Mouse (Mus musculus) macrophage (primary cell): ENCODE results near the gene Gm44502. TPM values are rescaled to one million over a fixed set of nuclear protein-coding genes. Genes with fewer than 3 reads are reported as not detected.
A peak's percentile ranks its signal among the peaks of the same experiment; 100 is the strongest.

ENCODE experiments used
- H3K27ac ChIP-seq: fragments of 350-480 bp; formaldehyde crosslinking; 2 replicates; pipeline ENCODE4 v1.9.0; 2021
- H3K36me3 ChIP-seq: fragments of 350-480 bp; formaldehyde crosslinking; 2 replicates; pipeline ENCODE4 v1.9.0; 2021; ENCODE audit errors: inconsistent target
- H3K4me3 ChIP-seq: fragments of 350-480 bp; formaldehyde crosslinking; 2 replicates; pipeline ENCODE4 v1.9.0; 2021; ENCODE audit errors: inconsistent target
- H3K79me2 ChIP-seq: fragments of 350-480 bp; formaldehyde crosslinking; 2 replicates; pipeline ENCODE4 v1.9.0; 2021; ENCODE audit errors: inconsistent target
- WGBS: methylation state at CpG from one replicate; pipeline ENCODE4 v1.1.7; 2026; ENCODE audit warnings: inconsistent platforms; ENCODE audit not compliant: missing documents; 5-methylcytosine and 5-hydroxymethylcytosine counted together
- polyA plus RNA-seq: library from polyadenylated mRNA; stranded (reverse); fragments of 250-400 nt; gene quantifications from 3 replicates; pipeline ENCODE4 v1.2.4, GENCODE M21; 2018; ENCODE audit warnings: inconsistent platforms
- total RNA-seq, 78 experiments: library from RNA; depleted of rRNA; stranded (reverse); fragments of 250-400 nt; gene quantifications; 1 replicate in 9 of 78; 2 replicates in 24 of 78; 3 replicates in 43 of 78; 4 replicates in 2 of 78; pipeline ENCODE4 v1.2.4; 2018; ENCODE audit warnings: inconsistent platforms in 56 of 78

Gene Gm44502
- 1 to 10 TPM in 24 of 26 experiments, under 1 TPM in 1, not detected in 1; 0.99 to 5.0 (median 3.0) TPM for total RNA-seq (2018; cell fraction: chromatin; rRNA removed)
- total RNA-seq (2018; cell fraction: cytosol; rRNA removed) = under 1 TPM in 14 of 26 experiments, not detected in 12; 0.03 to 0.22 (median 0.08) TPM
- 1 to 10 TPM in 15 of 26 experiments, under 1 TPM in 10, not detected in 1; 0.49 to 6.1 (median 1.2) TPM for total RNA-seq (2018; cell fraction: nucleus; rRNA removed)
- polyA plus RNA-seq = 0.07 to 0.42 TPM in 2 of 3 replicates, not detected in the other

DNA sequence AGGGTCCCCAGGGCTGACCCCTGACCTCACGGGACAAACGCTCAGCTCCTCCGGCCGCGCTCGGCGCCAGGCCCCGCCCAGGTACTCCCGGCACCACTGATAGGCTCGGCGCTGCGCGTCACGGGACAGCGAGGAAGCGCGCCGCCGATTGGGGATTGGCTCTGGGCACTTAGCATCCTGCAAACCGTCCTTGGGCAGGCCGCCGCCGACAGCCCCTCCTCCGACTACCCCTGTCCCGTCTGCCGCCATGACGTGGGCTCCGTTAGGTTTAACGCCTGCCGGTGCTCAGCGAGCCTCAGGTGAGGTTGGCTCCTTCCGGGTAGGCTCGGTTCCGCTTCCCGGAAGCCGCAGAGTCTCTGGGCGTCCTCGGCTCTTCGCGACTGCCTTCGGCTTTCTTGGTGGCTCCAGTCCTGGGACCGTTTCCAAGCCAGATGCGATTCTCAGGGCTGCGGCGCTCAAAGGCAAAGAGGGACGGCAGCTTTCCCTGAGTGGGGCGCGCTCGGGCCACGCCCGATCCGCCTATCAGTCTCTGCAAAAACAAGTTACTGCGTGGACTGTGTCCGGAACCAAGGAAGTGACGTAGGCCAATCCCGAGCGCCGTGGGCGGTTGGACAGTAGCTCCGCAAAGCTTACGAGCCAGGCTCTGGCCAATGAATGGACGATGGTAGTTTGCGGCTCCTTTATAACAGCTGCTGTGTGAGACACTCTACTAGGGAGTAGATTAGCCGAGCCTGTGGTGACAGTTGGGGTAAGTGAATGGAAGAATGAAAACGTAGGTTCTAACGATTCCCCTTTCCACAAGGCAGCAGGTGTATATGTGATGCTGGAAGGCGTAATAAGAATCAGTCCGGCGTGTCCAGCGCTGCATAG lies at the start of gene Gm44502, which contains the start of the genes C730034F03Rik and Chkb:
Gene Gm44502, minus strand, starts transcription at position 345 of the 870 bp plus-strand sequence.
Gene C730034F03Rik, plus strand, starts transcription at position 238 of the 870 bp plus-strand sequence.
Gene Chkb, minus strand, starts transcription at position 557 of the 870 bp plus-strand sequence.
- H3K4me3 ChIP-seq = peak within 1 kb of the TSS; percentile 83
- H3K79me2 ChIP-seq = peaks cover 12% of the 10 kb centered on the region
- peaks cover 20% of the 10 kb centered on the region; the same call in 1 of the 2 replicates for H3K36me3 ChIP-seq
- under 1% methylated on average over 57 of the region's 70 CpGs for WGBS
- H3K27ac ChIP-seq = peak within 1 kb of the TSS; percentile 94

DNA sequence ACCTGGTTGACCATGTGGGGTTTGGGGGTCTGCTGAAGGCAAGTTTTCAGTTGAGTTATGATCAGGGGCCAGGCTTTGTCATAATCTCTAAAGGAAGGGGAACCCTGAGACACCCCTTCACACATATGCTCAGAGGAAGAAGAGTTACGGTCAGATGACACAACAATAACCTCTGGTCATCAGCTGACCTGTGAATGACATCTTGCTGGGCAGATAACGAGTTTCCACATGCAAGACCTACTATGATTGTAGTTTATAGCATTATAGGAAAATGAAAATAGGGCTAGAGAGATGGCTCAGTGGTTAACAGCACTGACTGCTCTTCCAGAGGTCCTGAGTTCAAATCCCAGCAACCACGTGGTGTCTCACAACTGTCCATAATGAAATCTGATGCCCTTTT lies 49.1 kb upstream of the Gm44502 start:
- Histone ChIP-seq H3K79me2 (no peaks in the 10 kb centered on the region; the same call in 1 of the 2 replicates), H3K27ac (no peak overlapping the region), H3K36me3 (no peaks in the 10 kb centered on the region), H3K4me3 (no peak overlapping the region)
- 87% methylated on average over 3 of the region's 3 CpGs for WGBS

DNA sequence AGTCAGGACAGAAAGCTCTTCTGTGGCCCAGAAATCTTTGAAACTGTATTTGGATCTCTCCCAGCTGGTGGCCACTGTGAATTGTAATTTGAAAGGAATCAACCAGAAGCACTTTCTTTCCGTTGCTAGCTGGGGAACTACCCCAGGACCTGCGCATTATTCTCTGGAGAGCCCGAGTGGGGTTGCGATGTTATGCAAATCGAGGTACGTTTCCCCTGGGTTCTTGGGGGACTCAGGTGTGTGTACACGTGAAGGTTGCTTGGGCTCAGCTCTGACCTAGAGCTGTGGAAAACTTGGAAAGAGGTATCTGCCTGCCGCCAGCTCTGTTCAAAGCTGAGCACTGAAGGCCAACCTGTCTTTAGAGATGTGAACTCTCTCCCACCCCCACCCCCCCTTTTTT lies 48.3 kb upstream of the Gm44502 start:
- H3K27ac ChIP-seq = no peak overlapping the region
- 68% methylated on average over 8 of the region's 8 CpGs for WGBS
- no peak overlapping the region for H3K4me3 ChIP-seq
- H3K79me2 ChIP-seq = no peaks in the 10 kb centered on the region; the same call in 1 of the 2 replicates
- no peaks in the 10 kb centered on the region for H3K36me3 ChIP-seq

DNA sequence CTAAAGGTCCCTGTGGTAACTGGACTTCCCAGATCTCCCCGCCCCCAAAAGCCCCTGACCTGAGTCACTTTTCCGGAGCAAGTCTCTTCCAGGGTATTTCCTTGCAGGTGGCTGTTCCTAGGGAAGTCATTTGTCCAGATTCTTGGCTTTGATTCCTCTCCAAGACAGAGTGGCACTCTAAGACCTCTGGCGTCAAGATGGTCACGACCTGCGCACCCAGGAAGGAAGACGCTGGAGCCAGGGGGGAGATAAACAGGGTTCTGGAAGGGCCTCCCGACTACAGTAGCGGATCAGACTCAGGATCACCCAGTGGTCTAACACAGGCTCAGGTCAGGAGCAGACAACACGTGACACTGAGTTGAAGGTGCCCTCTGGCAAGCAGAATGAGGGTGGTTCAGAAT lies 47.6 kb upstream of the Gm44502 start, which contains the start of gene Arsa:
Gene Arsa, minus strand, starts transcription at position 335 of the 401 bp plus-strand sequence.
- H3K36me3 ChIP-seq = no peaks in the 10 kb centered on the region
- H3K4me3 ChIP-seq = peak within 1 kb of the TSS; percentile 83
- H3K79me2 ChIP-seq = no peaks in the 10 kb centered on the region; the same call in 1 of the 2 replicates
- H3K27ac ChIP-seq = peak within 1 kb of the TSS; percentile 71
- 81% methylated on average over 9 of the region's 9 CpGs for WGBS

DNA sequence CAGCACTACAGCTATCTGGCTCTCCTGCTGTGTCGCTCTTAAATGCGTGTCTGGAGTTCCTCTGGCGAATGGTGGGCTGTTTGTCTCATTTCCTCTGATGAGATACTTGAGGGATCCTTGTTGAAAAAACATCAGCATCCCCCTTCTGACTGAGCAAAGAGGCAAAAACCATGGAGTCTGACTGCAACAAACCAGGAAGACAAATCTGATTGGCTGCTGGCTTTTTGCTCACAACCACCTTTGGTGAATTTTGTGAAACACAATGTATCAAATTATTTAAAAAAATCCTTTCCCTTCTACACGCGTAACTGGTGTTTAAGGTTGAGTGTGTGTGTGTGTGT lies 46.9 kb upstream of the Gm44502 start:
- Histone ChIP-seq H3K27ac (peak overlapping the region; percentile 71), H3K79me2 (no peaks in the 10 kb centered on the region; the same call in 1 of the 2 replicates), H3K4me3 (peak overlapping the region; percentile 83), H3K36me3 (no peaks in the 10 kb centered on the region)
- WGBS = 4% methylated on average over 5 of the region's 5 CpGs

DNA sequence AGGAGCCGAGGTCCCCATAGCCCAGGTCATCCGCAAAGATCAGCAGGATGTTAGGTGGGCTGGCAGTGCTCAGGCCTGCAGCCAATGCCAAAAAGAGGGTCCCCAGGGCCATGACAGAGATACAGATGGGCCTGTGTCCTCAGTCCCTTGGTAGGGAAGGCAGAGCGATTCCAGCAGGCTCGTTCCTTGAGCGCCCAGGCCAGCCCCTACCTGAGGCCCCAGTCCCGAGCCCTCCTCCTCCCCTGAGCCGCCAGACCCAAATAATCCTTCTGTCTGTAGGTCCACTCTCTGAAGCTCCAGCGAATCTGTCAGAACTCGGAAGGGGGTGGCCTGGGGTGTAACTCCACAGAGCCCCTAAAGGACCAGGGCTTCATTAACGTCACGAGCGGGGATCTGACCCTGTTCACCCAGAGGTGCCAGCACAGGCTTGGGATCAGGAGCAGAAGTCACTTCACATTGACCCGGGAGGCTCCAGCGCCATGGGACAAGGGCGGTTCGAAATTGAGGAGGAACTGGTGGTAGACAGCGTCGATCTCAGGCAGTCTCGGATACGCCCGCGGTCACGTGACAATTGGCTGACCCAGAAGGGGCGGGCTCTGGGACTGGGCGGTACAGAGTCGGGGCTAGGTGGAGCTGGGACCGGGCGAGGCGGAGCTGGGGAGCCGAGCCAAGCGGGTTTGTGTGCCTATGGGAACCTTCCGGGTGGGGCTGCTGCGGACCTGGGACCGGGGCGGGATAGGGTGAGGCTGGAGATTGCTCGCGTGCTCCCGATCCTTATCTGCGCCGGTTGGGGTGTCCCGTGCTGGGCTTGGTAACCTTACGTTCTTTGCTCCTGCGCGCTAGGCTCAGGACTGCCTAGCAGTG lies 46.3 kb upstream of the Gm44502 start:
- Histone ChIP-seq H3K36me3 (no peaks in the 10 kb centered on the region), H3K4me3 (peak overlapping the region; percentile 83), H3K27ac (peak overlapping the region; percentile 71), H3K79me2 (no peaks in the 10 kb centered on the region; the same call in 1 of the 2 replicates)
- WGBS = 10% methylated on average over 44 of the region's 44 CpGs

DNA sequence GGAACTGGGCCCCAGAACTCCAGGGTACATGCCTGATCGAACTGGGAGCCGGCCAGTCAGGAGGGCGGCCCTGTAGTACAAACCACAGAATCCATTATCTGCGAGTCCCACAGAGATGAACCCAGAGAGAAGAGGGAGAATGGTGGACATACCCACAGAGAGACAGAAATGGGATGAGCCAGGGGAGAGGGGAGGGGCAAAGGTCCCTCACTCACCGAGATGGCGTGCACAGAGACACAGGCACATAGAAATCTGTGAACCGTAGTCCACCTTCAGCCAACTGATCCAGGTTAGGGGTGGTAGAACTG lies 45.8 kb upstream of the Gm44502 start:
- WGBS = 90% methylated on average over 7 of the region's 7 CpGs
- H3K4me3 ChIP-seq = peak overlapping the region; percentile 83

DNA sequence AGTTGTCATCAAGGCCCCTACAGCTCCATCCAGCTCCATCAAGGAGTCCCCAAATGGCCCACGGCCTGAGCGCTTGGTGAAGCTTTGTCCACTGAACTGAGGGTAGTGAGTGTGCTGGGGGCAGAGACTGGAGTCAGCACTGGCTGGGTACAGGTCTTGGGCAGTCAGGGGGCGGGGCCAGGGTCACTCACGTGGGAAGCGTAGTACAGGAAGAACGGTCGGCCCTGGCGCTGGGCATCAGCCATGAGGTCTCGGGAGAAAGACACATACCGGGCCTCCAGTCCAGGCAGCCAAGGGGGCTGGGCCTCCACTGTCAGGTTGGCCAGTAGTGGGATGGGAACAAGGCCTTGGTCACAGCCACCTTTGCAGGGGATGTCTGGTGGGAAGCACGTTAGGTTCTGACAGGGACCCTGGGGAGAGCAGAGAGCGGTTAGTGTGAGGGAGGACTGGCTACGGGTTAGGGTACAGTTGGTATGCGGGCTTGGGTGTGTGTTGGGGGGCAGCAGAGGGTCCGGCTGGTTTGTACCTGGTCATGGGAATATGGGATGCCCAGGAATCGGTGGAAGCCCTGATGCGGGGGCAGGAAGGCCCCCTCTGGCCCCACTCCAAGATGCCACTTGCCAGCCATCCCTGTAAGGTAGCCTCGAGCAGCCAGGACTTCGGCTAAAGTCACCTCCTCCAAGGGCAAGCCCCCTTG lies 45.2 kb upstream of the Gm44502 start:
- no peak overlapping the region for H3K4me3 ChIP-seq
- no peaks in the 10 kb centered on the region; the same call in 1 of the 2 replicates for H3K79me2 ChIP-seq
- no peak overlapping the region for H3K27ac ChIP-seq
- WGBS = 96% methylated on average over 19 of the region's 19 CpGs
- H3K36me3 ChIP-seq = no peaks in the 10 kb centered on the region

More for the DNA sequence above, 45.8 kb upstream of the Gm44502 start:
- no peaks in the 10 kb centered on the region; the same call in 1 of the 2 replicates for H3K79me2 ChIP-seq
- H3K36me3 ChIP-seq = no peaks in the 10 kb centered on the region
- H3K27ac ChIP-seq = peak overlapping the region; percentile 71

DNA sequence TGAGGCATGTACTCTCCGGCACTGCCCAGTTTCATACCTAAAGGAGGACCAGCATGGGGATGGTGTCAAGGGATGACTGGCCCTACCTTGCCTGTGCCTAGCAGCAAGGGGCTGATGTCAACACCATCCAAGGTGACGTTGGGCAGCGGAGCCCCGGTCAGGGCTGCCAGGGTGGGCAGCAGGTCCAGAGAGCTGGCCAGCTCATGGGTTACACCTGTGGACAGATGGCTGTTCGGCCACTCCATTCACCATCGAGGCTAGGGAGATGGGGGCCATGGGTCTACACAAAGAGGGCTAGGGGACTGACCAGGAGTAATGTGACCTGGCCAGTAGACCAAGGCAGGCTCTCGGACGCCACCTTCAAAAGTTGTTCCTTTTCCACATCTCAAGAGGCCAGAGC lies 44.4 kb upstream of the Gm44502 start:
- 93% methylated on average over 8 of the region's 8 CpGs for whole genome bisulfite sequencing
- H3K79me2 ChIP-seq = no peaks in the 10 kb centered on the region; the same call in 1 of the 2 replicates
- H3K27ac ChIP-seq = no peak overlapping the region
- H3K36me3 ChIP-seq = no peaks in the 10 kb centered on the region
- H3K4me3 ChIP-seq = no peak overlapping the region

DNA sequence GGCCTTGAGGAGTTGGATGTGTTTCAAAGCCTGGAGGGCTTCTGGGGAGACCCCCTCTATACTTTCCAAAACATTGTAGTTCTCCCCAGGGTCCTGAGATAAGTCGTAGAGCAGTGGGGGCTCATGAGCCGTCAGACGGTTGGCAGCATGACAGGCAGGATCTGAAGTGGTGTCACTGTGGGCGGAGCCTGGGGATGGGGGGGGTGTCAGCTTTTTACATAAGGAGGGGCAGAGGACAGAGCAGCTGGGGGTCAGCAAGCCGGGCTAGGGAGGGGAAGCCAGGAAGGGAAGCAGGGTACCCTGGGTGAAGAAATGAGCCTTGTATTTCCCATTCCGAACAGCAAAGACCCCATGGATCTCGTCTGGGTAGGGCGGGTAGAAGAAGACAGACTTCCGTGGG lies 43.9 kb upstream of the Gm44502 start:
- Histone ChIP-seq H3K27ac (no peak overlapping the region), H3K79me2 (no peaks in the 10 kb centered on the region; the same call in 1 of the 2 replicates), H3K4me3 (no peak overlapping the region), H3K36me3 (no peaks in the 10 kb centered on the region)
- WGBS = 96% methylated on average over 7 of the region's 9 CpGs

DNA sequence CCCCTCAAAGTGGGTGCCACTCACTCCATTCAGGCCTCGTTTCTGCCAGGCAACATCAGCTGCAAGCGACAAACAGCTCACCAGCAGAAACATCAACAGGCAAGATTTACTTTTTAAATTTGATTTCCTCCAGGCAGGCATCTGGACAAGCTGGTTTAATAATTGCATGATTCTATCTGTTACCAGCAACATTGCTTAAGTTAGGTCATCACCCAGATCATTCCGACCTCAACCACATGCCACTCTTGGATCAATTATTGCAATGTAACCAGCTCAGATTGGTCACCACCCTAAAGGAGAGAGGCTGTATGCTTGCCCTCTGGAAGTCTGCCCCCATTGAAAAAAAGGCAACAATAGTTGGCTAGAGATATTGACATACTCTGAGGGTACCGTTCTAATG lies 42.0 kb upstream of the Gm44502 start:
- no peak overlapping the region for H3K4me3 ChIP-seq
- no peak overlapping the region for H3K27ac ChIP-seq
- H3K36me3 ChIP-seq = no peaks in the 10 kb centered on the region
- 94% methylated on average over 4 of the region's 4 CpGs for WGBS
- H3K79me2 ChIP-seq = no peaks in the 10 kb centered on the region; the same call in 1 of the 2 replicates

DNA sequence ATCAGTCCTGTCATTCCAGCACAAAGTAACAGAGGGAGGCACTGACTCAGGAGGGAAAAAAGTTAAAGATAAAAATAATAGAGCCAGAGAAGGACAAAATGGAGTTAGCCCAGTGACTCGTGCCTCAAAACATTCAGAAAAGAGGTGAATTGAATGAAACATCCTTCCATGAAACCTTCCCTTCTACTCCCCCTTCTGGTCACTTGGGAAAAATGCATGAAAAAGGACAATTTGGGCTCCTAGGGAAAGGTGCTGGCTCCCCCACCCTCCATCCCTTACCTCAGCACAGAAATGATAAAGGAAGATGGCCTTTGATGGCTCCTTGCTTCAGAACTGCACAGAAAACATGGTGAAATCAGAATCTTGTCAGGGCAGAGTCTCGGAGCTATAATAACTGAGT lies 39.1 kb upstream of the Gm44502 start:
- WGBS = 34% methylated on average over 2 of the region's 2 CpGs

DNA sequence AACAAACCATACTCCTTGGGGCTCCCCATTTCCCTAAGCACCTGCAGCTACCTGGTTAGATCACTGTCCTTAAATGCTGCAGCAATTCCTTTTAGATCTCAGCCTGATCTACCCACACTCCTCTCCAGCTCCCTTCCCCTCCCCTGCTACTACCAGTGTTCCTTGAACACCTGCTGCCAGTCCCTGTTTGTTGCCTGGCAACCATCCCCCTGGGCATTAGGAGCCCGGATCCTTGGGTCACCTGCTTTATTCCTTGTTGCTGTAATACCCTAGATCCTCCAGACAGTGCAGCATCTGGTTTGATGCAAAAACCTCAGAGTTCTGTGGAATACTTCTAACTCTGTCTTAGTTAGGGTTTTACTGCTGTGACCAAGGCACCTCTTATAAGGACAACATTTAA lies 35.6 kb upstream of the Gm44502 start:
- no peak overlapping the region for H3K4me3 ChIP-seq
- H3K36me3 ChIP-seq = no peaks in the 10 kb centered on the region
- WGBS = 50% methylated on average over 1 of the region's 1 CpGs
- H3K27ac ChIP-seq = no peak overlapping the region
- no peaks in the 10 kb centered on the region for H3K79me2 ChIP-seq

More for the DNA sequence above, 39.1 kb upstream of the Gm44502 start:
- H3K36me3 ChIP-seq = no peaks in the 10 kb centered on the region
- H3K79me2 ChIP-seq = no peaks in the 10 kb centered on the region
- no peak overlapping the region for H3K4me3 ChIP-seq
- H3K27ac ChIP-seq = no peak overlapping the region
